Mouse (Mus musculus) limb, embryonic 13.5 days (tissue): ENCODE results near the gene Gm28047. TPM values are rescaled to one million over a fixed set of nuclear protein-coding genes. Genes with fewer than 3 reads are reported as not detected.
"Not testable (repeated sequence)": the region's sequence is repeated elsewhere in the genome, so short reads cannot be mapped to it uniquely, and the experiment has no call there.

Experiments
- ATAC-seq: fragments of 200-750 bp; cut with Nextera tagmentation; 2 replicates; pipeline ENCODE4 v1.8.0; 2017; ENCODE audit warnings: low read depth, moderate number of reproducible peaks, moderate TSS enrichment; ENCODE audit not compliant: low FRiP score
- H3K27ac ChIP-seq: fragments of 300-500 bp; sonication (generic); 2 replicates; pipeline ENCODE4 v1.5.1; 2015; ENCODE audit warnings: inconsistent platforms, mild to moderate bottlenecking, moderate library complexity
- H3K27me3 ChIP-seq: fragments of 300-500 bp; sonication (generic); 2 replicates; pipeline ENCODE4 v1.6.1; 2015; ENCODE audit warnings: mild to moderate bottlenecking, inconsistent platforms
- H3K36me3 ChIP-seq: fragments of 300-500 bp; sonication (generic); 2 replicates; pipeline ENCODE4 v1.6.1; 2015; ENCODE audit warnings: inconsistent platforms, mild to moderate bottlenecking, moderate library complexity
- H3K4me1 ChIP-seq: fragments of 300-500 bp; sonication (generic); 2 replicates; pipeline ENCODE4 v1.6.1; 2015; ENCODE audit warnings: inconsistent platforms
- H3K4me2 ChIP-seq: fragments of 300-500 bp; sonication (generic); replicated peaks from 2 replicates; pipeline ENCODE4 v1.6.1; 2015; ENCODE audit warnings: inconsistent platforms, mild to moderate bottlenecking, moderate library complexity
- H3K4me3 ChIP-seq: fragments of 300-500 bp; sonication (generic); 2 replicates; pipeline ENCODE4 v1.5.1; 2015; ENCODE audit warnings: moderate library complexity, mild to moderate bottlenecking, inconsistent platforms
- H3K9ac ChIP-seq: fragments of 300-500 bp; sonication (generic); 2 replicates; pipeline ENCODE4 v1.6.1; 2015; ENCODE audit warnings: mild to moderate bottlenecking, inconsistent platforms
- H3K9me3 ChIP-seq: fragments of 300-500 bp; sonication (generic); 2 replicates; pipeline ENCODE4 v1.6.1; 2016; ENCODE audit warnings: inconsistent platforms
- WGBS: fragments of 180-500 bp; shearing (Covaris S2); methylation state at CpG from one replicate; pipeline ENCODE4 v1.1.7; 2015; 5-methylcytosine and 5-hydroxymethylcytosine counted together
- polyA plus RNA-seq: library from polyadenylated mRNA; unstranded; fragments of >200 nt; fragmentation: Nextera tagmentation; extraction: Ambion mirVana; gene quantifications from 2 replicates; pipeline ENCODE4 v1.2.1, GENCODE M21; 2015

Gm28047 gene
- polyA plus RNA-seq, 1 experiment from 2014 or later = not detected

- Histone ChIP-seq H3K4me1 (peaks cover 27% of the 10 kb centered on the region), H3K9me3 (no peaks in the 10 kb centered on the region), H3K4me3 (no peak overlapping the region), H3K27ac (peak overlapping the region; percentile 97), H3K27me3 (no peaks in the 10 kb centered on the region), H3K4me2 (peak overlapping the region; percentile 41), H3K36me3 (peaks cover 20% of the 10 kb centered on the region), H3K9ac (peak overlapping the region; percentile 35)
- WGBS = 27% methylated on average over 4 of the region's 4 CpGs
- peak; percentile 72 for ATAC-seq
These were observed 31.8 kb upstream of the Gm28047 start for GRCm38 (mm10) chr15:102656658-102657057.

GRCm38 (mm10) chr15:102651928-102652660 lies 27.2 kb upstream of the Gm28047 start:
- H3K36me3 ChIP-seq, H3K9ac ChIP-seq, H3K9me3 ChIP-seq, ATAC-seq, H3K4me2 ChIP-seq, H3K4me3 ChIP-seq, H3K27ac ChIP-seq, H3K27me3 ChIP-seq: not testable (repeated sequence)
- peaks cover 12% of the 10 kb centered on the region for H3K4me1 ChIP-seq
- WGBS = 81% methylated on average over 9 of the region's 9 CpGs

- WGBS = 74% methylated on average over 3 of the region's 3 CpGs
- Histone ChIP-seq H3K9me3 (no peaks in the 10 kb centered on the region), H3K4me1 (peaks cover 4% of the 10 kb centered on the region), H3K27ac (no peak overlapping the region), H3K4me2 (no peak overlapping the region), H3K4me3 (no peak overlapping the region), H3K27me3 (no peaks in the 10 kb centered on the region), H3K9ac (no peak overlapping the region), H3K36me3 (no peaks in the 10 kb centered on the region)
- no peak for ATAC-seq
These were observed 26.2 kb upstream of the Gm28047 start for GRCm38 (mm10) chr15:102651107-102651506.

- Histone ChIP-seq H3K4me3 (no peak overlapping the region), H3K4me1 (no peaks in the 10 kb centered on the region), H3K27me3 (no peaks in the 10 kb centered on the region), H3K27ac (no peak overlapping the region), H3K9ac (no peak overlapping the region), H3K4me2 (no peak overlapping the region), H3K9me3 (0 out of 2 replicates have a peak, but pooled peaks cover 5% of the 10 kb centered on the region), H3K36me3 (no peaks in the 10 kb centered on the region)
- no peak for ATAC-seq
- 82% methylated on average over 3 of the region's 3 CpGs for WGBS
These were observed 10.9 kb upstream of the Gm28047 start for GRCm38 (mm10) chr15:102635817-102636216.

GRCm38 (mm10) chr15:102634684-102635083 lies 9.8 kb upstream of the Gm28047 start:
- Histone ChIP-seq H3K27me3 (no peaks in the 10 kb centered on the region), H3K27ac (no peak overlapping the region), H3K4me2 (no peak overlapping the region), H3K9me3 (0 out of 2 replicates have a peak, but pooled peaks cover 5% of the 10 kb centered on the region), H3K4me1 (no peaks in the 10 kb centered on the region), H3K9ac (no peak overlapping the region), H3K36me3 (no peaks in the 10 kb centered on the region), H3K4me3 (no peak overlapping the region)
- no peak for ATAC-seq
- 96% methylated on average over 8 of the region's 8 CpGs for WGBS

GRCm38 (mm10) chr15:102625687-102626055 lies 804 bp upstream of the Gm28047 start:
- ATAC-seq = peak; percentile 10
- Histone ChIP-seq H3K27ac (peak overlapping the region; percentile 98), H3K36me3 (0 out of 2 replicates have a peak, but pooled peaks cover 1% of the 10 kb centered on the region), H3K27me3 (no peaks in the 10 kb centered on the region), H3K4me3 (peak overlapping the region; percentile 72), H3K4me1 (peaks cover 25% of the 10 kb centered on the region), H3K9ac (peak overlapping the region; percentile 79), H3K4me2 (peak overlapping the region; percentile 87), H3K9me3 (no peaks in the 10 kb centered on the region)
- 2% methylated on average over 18 of the region's 18 CpGs for WGBS

GRCm38 (mm10) chr15:102624291-102624969 lies 437 bp downstream of the Gm28047 start:
- H3K9me3 ChIP-seq = no peaks in the 10 kb centered on the region
- no peak for ATAC-seq
- H3K4me3 ChIP-seq = peak overlapping the region; percentile 72
- peak overlapping the region; percentile 87 for H3K4me2 ChIP-seq
- 2% methylated on average over 17 of the region's 17 CpGs for WGBS
- peak overlapping the region; percentile 98 for H3K27ac ChIP-seq
- peak overlapping the region; percentile 79 for H3K9ac ChIP-seq
- H3K36me3 ChIP-seq = peaks cover 6% of the 10 kb centered on the region; the same call in 1 of the 2 replicates
- no peaks in the 10 kb centered on the region for H3K27me3 ChIP-seq
- peaks cover 25% of the 10 kb centered on the region for H3K4me1 ChIP-seq

- Histone ChIP-seq H3K27ac (no peak overlapping the region), H3K9ac (no peak overlapping the region), H3K4me1 (peaks cover 25% of the 10 kb centered on the region), H3K4me3 (0 out of 2 replicates have a peak overlapping the region, but pooled peaks have one; percentile 20), H3K27me3 (no peaks in the 10 kb centered on the region), H3K4me2 (peak overlapping the region; percentile 87), H3K9me3 (no peaks in the 10 kb centered on the region), H3K36me3 (peaks cover 8% of the 10 kb centered on the region; the same call in 1 of the 2 replicates)
- no peak for ATAC-seq
- WGBS = 92% methylated on average over 3 of the region's 3 CpGs
These were observed 1.7 kb downstream of the Gm28047 start for GRCm38 (mm10) chr15:102623121-102623520.

GRCm38 (mm10) chr15:102622536-102622935 lies 2.3 kb downstream of the Gm28047 start:
- H3K27me3 ChIP-seq = no peaks in the 10 kb centered on the region
- no peaks in the 10 kb centered on the region for H3K9me3 ChIP-seq
- peaks cover 8% of the 10 kb centered on the region; the same call in 1 of the 2 replicates for H3K36me3 ChIP-seq
- H3K4me3 ChIP-seq = no peak overlapping the region
- no peak for ATAC-seq
- no peak overlapping the region for H3K27ac ChIP-seq
- H3K9ac ChIP-seq = no peak overlapping the region
- 0 out of 2 replicates have a peak overlapping the region, but pooled peaks have one; percentile 87 for H3K4me2 ChIP-seq
- H3K4me1 ChIP-seq = peaks cover 25% of the 10 kb centered on the region

- no peak overlapping the region for H3K9ac ChIP-seq
- H3K9me3 ChIP-seq = no peaks in the 10 kb centered on the region
- peaks cover 8% of the 10 kb centered on the region; the same call in 1 of the 2 replicates for H3K36me3 ChIP-seq
- no peak overlapping the region for H3K4me2 ChIP-seq
- no peak for ATAC-seq
- H3K27ac ChIP-seq = no peak overlapping the region
- H3K4me1 ChIP-seq = peaks cover 22% of the 10 kb centered on the region
- WGBS = 85% methylated on average over 1 of the region's 1 CpGs
- H3K27me3 ChIP-seq = no peaks in the 10 kb centered on the region
- no peak overlapping the region for H3K4me3 ChIP-seq
These were observed 4.1 kb downstream of the Gm28047 start for GRCm38 (mm10) chr15:102620765-102621164.

GRCm38 (mm10) chr15:102619486-102619885 lies 5.4 kb downstream of the Gm28047 start:
- no peaks in the 10 kb centered on the region for H3K27me3 ChIP-seq
- peaks cover 20% of the 10 kb centered on the region for H3K4me1 ChIP-seq
- no peak overlapping the region for H3K4me2 ChIP-seq
- no peak overlapping the region for H3K9ac ChIP-seq
- no peaks in the 10 kb centered on the region for H3K9me3 ChIP-seq
- 96% methylated on average over 5 of the region's 5 CpGs for WGBS
- no peak overlapping the region for H3K4me3 ChIP-seq
- H3K27ac ChIP-seq = no peak overlapping the region
- peaks cover 8% of the 10 kb centered on the region; the same call in 1 of the 2 replicates for H3K36me3 ChIP-seq
- ATAC-seq = no peak

- WGBS = 90% methylated on average over 1 of the region's 1 CpGs
- no peak overlapping the region for H3K27ac ChIP-seq
- H3K4me3 ChIP-seq = no peak overlapping the region
- H3K4me2 ChIP-seq = no peak overlapping the region
- H3K27me3 ChIP-seq = no peaks in the 10 kb centered on the region
- no peak overlapping the region for H3K9ac ChIP-seq
- no peaks in the 10 kb centered on the region for H3K9me3 ChIP-seq
- peaks cover 8% of the 10 kb centered on the region; the same call in 1 of the 2 replicates for H3K36me3 ChIP-seq
- H3K4me1 ChIP-seq = 0 out of 2 replicates have a peak, but pooled peaks cover 5% of the 10 kb centered on the region
- no peak for ATAC-seq
These were observed 7.2 kb downstream of the Gm28047 start for GRCm38 (mm10) chr15:102617654-102618053.
